Mouse (Mus musculus) frontal cortex, adult 2 months (tissue): ENCODE data around the gene Gmpr2. TPM values are rescaled to one million over a fixed set of nuclear protein-coding genes. Genes with fewer than 3 reads are reported as not detected.

Experiments
- DNase-seq, 2 experiments: peaks; one replicate each; pipeline ENCODE4 v3.0.0; 2022; ENCODE audit warnings: low spot score in 1 of 2; ENCODE audit errors: extremely low spot score in 1 of 2
- polyA plus RNA-seq: library from polyadenylated mRNA; depleted of rRNA; stranded (reverse); fragments of >200 nt; gene quantifications from 2 replicates; pipeline ENCODE4 v1.2.3, GENCODE M21; 2012; rRNA removed

The Gmpr2 gene
- polyA plus RNA-seq, 1 experiment = 33.0 TPM

DNA sequence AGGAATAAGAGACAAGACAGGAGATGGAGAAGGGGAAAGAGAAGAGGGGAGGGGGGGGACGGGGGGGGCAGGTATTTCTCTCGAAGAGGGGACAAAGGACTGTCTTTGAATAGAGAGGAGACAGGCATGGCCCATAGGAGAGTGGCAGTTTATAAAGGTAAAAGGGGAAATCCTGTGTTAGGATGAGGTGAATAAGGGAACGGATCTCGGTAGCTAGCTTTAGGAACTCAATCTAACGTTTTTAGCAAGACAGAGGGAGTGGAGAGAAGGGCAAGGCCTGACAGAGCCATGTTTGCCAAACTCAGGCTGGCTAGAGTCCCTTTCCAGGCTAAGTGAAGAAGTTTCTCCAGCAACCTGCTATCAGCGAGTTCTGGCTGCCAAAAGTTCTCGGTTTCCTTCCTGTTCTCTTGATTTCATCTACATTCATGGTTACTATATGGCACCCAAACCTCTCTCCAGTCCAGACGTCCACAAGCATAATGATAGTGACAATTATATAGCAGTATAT is 50.8 kb downstream of the Gmpr2 start:
- DNase-seq = no peak

DNA sequence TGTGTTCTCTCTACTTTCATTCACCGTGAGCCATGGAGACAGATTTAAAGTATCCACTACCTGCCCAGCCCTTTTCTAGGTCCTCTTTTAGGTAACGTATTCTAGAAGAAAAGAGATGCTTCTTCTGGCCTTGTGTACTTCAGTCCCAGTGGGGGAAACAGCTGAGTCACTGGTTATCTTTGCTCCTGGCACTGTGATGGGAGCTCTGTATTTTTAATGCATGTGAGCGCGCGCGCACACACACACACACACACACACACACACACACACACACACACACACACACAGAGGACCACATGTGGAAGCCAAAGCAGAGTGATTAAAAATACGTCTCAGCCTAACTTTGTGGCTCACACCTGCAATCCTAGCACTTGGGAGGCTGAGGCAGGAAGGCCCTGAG is 51.7 kb downstream of the Gmpr2 start:
- DNase-seq = no peak

DNA sequence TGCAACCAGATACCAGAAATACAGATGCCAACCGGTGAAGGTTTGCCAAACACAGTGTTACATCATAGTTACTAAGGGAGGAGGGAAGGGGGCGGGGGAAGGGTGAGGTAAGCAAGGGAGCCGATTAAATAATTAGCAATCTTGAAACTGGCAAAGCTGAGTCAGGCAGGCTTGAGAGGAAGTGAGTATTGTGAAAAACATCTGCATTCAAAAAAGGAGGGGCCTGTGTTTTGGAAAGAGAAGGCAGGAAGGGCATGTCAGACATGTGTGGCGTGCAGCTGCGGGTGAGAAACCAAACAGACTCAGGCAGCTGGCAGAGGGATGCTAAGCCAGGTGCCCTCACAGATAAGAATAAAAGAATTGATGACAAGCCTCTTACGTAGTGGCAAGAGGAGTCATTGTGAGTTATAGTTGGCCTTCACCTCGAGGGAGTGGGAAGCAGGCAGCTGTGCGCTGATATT is 52.7 kb downstream of the Gmpr2 start:
- no peak for DNase-seq

DNA sequence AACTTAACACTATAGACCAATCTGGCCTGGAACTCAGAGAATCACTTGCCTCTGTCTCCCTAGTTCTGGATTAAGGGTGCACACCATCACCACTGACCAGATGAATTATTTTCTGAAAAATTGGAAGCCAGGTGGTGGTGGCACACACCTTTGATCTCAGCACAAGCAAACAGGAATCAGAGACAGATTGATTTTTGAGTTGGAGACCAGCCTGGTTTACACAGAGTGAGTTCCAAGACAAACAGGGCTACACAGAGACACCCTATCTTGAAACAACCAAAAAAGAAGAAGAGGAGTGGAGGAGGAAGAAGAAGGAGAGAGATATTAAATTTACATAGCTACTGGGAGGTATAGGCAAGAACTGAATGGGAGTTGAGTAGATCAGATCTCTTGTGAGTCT is 54.5 kb downstream of the Gmpr2 start:
- no peak for DNase-seq

DNA sequence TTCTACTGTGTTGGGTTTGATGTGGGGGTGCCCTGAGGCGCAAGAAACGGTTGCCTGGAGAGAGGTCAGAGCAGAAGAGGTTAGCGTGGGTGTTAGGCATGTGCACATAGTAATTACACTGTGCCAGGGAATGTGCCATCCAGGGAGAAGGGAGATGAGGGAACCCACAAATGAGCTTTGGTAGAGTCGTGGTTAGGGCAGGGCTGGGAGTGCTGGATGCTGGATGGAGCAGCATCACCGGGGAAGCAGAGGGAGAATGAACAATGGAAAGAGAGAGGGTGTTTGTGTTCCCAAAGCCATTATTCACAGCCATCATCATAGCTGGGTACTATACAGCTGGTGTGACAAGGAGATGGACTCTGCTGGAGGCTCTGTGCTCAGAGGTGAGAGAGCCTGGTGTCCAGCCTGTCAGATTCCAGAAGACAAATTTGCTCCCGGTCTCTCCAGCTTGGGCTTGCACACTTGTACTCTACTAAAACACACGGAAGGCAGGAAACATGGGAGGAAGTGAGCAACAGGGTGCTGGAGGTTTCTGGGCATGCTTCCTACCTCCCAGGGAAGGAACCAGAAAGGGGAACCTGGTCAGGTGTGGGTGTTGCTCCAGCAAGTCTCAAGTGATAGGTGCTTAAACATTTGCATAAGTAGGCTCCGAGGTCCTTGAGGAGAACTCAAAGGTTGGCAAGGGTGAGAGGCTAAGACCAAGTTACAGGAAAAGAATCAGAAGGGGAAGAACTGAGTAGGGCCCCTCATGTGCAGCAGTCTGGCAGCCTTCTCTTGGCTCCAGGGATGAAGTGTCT is 56.3 kb downstream of the Gmpr2 start:
- no peak for DNase-seq

Other genes starting within 250 kb of the Gmpr2 start
- gene Dhrs4, start 193.2 kb upstream of the Gmpr2 start, polyA plus RNA-seq = 17.1 and 17.6 TPM in 2 replicates
- gene Carmil3, start 181.3 kb upstream of the Gmpr2 start, polyA plus RNA-seq = 69.2 and 72.1 TPM in 2 replicates
- gene Cpne6, start 161.5 kb upstream of the Gmpr2 start, polyA plus RNA-seq = 512 and 532 TPM in 2 replicates
- 0.69 and 0.82 TPM in 2 replicates for gene Nrl, start 147.0 kb upstream of the Gmpr2 start, polyA plus RNA-seq
- gene Pck2, start 131.7 kb upstream of the Gmpr2 start, polyA plus RNA-seq = 30.5 and 36.9 TPM in 2 replicates
- 107 and 128 TPM in 2 replicates for gene Dcaf11, start 111.9 kb upstream of the Gmpr2 start, polyA plus RNA-seq
- 1.3 and 1.7 TPM in 2 replicates for gene A730061H03Rik, start 111.5 kb upstream of the Gmpr2 start, polyA plus RNA-seq
- gene Fitm1, start 96.3 kb upstream of the Gmpr2 start, polyA plus RNA-seq = 0.11 TPM in 1 of 2 replicates, not detected in the other
- 62.6 and 82.8 TPM in 2 replicates for gene Psme1, start 93.8 kb upstream of the Gmpr2 start, polyA plus RNA-seq
- 56.3 and 58.2 TPM in 2 replicates for gene Emc9, start 86.6 kb upstream of the Gmpr2 start, polyA plus RNA-seq
- 43.2 and 46.9 TPM in 2 replicates for gene Psme2, start 80.8 kb upstream of the Gmpr2 start, polyA plus RNA-seq
- gene Rnf31, start 80.2 kb upstream of the Gmpr2 start, polyA plus RNA-seq = 24.2 TPM in 2 replicates
- 19.1 and 22.9 TPM in 2 replicates for gene Irf9, start 68.4 kb upstream of the Gmpr2 start, polyA plus RNA-seq
- gene Rec8, start 53.9 kb upstream of the Gmpr2 start, polyA plus RNA-seq = 17.2 and 22.6 TPM in 2 replicates
- gene Ipo4, start 36.0 kb upstream of the Gmpr2 start, polyA plus RNA-seq = 139 and 152 TPM in 2 replicates
- 4.3 and 6.2 TPM in 2 replicates for gene Gm49378, start 34.0 kb upstream of the Gmpr2 start, polyA plus RNA-seq
- gene Tm9sf1, start 28.1 kb upstream of the Gmpr2 start, polyA plus RNA-seq = 33.0 and 38.5 TPM in 2 replicates
- 0.78 and 1.2 TPM in 2 replicates for gene Tssk4, start 21.8 kb upstream of the Gmpr2 start, polyA plus RNA-seq
- 46.0 and 46.7 TPM in 2 replicates for gene Mdp1, start 11.4 kb upstream of the Gmpr2 start, polyA plus RNA-seq
- gene Nedd8, start 183 bp downstream of the Gmpr2 start, polyA plus RNA-seq = 351 and 383 TPM in 2 replicates
- gene Tinf2, start 9.9 kb downstream of the Gmpr2 start, polyA plus RNA-seq = 19.2 and 21.7 TPM in 2 replicates
- 0.14 and 0.21 TPM in 2 replicates for gene Tgm1, start 42.0 kb downstream of the Gmpr2 start, polyA plus RNA-seq
- 60.7 and 64.3 TPM in 2 replicates for gene Rabggta, start 50.3 kb downstream of the Gmpr2 start, polyA plus RNA-seq
- gene Dhrs1, start 73.7 kb downstream of the Gmpr2 start, polyA plus RNA-seq = 111 and 119 TPM in 2 replicates
- gene Nop9, start 73.8 kb downstream of the Gmpr2 start, polyA plus RNA-seq = 8.9 and 9.0 TPM in 2 replicates
- 15.6 and 18.7 TPM in 2 replicates for gene Cideb, start 86.5 kb downstream of the Gmpr2 start, polyA plus RNA-seq
- gene Ltb4r2, start 89.5 kb downstream of the Gmpr2 start, polyA plus RNA-seq = 0.18 and 0.19 TPM in 2 replicates
- 0.11 and 0.14 TPM in 2 replicates for gene Ltb4r1, start 94.0 kb downstream of the Gmpr2 start, polyA plus RNA-seq
- 4.0 and 4.3 TPM in 2 replicates for gene Adcy4, start 112.2 kb downstream of the Gmpr2 start, polyA plus RNA-seq
- gene Ripk3, start 116.9 kb downstream of the Gmpr2 start, polyA plus RNA-seq = 0.67 and 0.68 TPM in 2 replicates
- 1.5 and 2.7 TPM in 2 replicates for gene Nfatc4, start 151.2 kb downstream of the Gmpr2 start, polyA plus RNA-seq
- 3.8 and 4.3 TPM in 2 replicates for gene Nynrin, start 182.1 kb downstream of the Gmpr2 start, polyA plus RNA-seq
- gene Cbln3, start 212.5 kb downstream of the Gmpr2 start, polyA plus RNA-seq = 0.25 and 0.26 TPM in 2 replicates
- gene Khnyn, start 213.0 kb downstream of the Gmpr2 start, polyA plus RNA-seq = 10.3 and 12.2 TPM in 2 replicates
- gene Sdr39u1, start 228.4 kb downstream of the Gmpr2 start, polyA plus RNA-seq = 122 and 128 TPM in 2 replicates